Mouse (Mus musculus) left cerebral cortex, adult 18-20 months (tissue): ENCODE data around the gene Nufip1. TPM values are rescaled to one million over a fixed set of nuclear protein-coding genes. Genes with fewer than 3 reads are reported as not detected.

Experiments used
- DNase-seq, 2 experiments: peaks; one replicate each; pipeline ENCODE4 v3.0.0; 2021 to 2022; ENCODE audit warnings: low spot score in 2 of 2, mixed read lengths in 1 of 2
- long read RNA-seq, 2 experiments: library from polyadenylated mRNA; stranded (forward); transcript quantifications; one replicate each; pipeline ENCODE4 v2.0.0; 2021
- total RNA-seq, 2 experiments: library from RNA; stranded (reverse); gene quantifications; 2 replicates each; pipeline ENCODE4 v1.2.3; 2021

The Nufip1 gene
- 1 to 10 TPM; 8.1 to 9.2 TPM for total RNA-seq
- long read RNA-seq, experiment 1, transcript Nufip1-201 (10 exons, 3,974 nt): major isoform, 13 of 13 reads
- long read RNA-seq, experiment 1, partial matches to known transcripts: 0 of 13 reads
- long read RNA-seq, experiment 1, other reads (novel, unspliced or antisense): 0 of 13 reads
- long read RNA-seq, experiment 2, transcript Nufip1-201 (10 exons, 3,974 nt): major isoform, 8 of 10 reads
- long read RNA-seq, experiment 2, partial matches to known transcripts: 0 of 10 reads
- long read RNA-seq, experiment 2, other reads (novel, unspliced or antisense): 2 of 10 reads

- DNase-seq: peak; percentile 89 to 92
Observed at GRCm38 (mm10) chr14:76110396-76111221, at the start of gene Nufip1, which contains the start of gene Gpalpp1. Nufip1 (plus strand) TSS chr14:76110891. Gpalpp1 (minus strand) TSS chr14:76110760.

GRCm38 (mm10) chr14:76067237-76067636 lies 43.5 kb upstream of the Nufip1 start:
- no peak for DNase-seq

- no peak for DNase-seq
Observed at GRCm38 (mm10) chr14:76068296-76068695, 42.4 kb upstream of the Nufip1 start.

GRCm38 (mm10) chr14:76069296-76069695 lies 41.4 kb upstream of the Nufip1 start:
- DNase-seq: no peak

GRCm38 (mm10) chr14:76072626-76073025 lies 38.1 kb upstream of the Nufip1 start:
- DNase-seq: no peak

GRCm38 (mm10) chr14:76074206-76074605 lies 36.5 kb upstream of the Nufip1 start:
- DNase-seq: no peak

GRCm38 (mm10) chr14:76075721-76076120 lies 35.0 kb upstream of the Nufip1 start:
- DNase-seq: no peak

GRCm38 (mm10) chr14:76076602-76077001 lies 34.1 kb upstream of the Nufip1 start:
- DNase-seq: peak in 1 of 2 experiments; percentile 12

GRCm38 (mm10) chr14:76077088-76077491 lies 33.6 kb upstream of the Nufip1 start:
- peak; percentile 53 to 68 for DNase-seq

- DNase-seq: no peak
Observed at GRCm38 (mm10) chr14:76081451-76081850, 29.2 kb upstream of the Nufip1 start.

GRCm38 (mm10) chr14:76082086-76082636 lies 28.5 kb upstream of the Nufip1 start:
- no peak for DNase-seq

- DNase-seq: no peak
Observed at GRCm38 (mm10) chr14:76084188-76084587, 26.5 kb upstream of the Nufip1 start.

GRCm38 (mm10) chr14:76097244-76097643 lies 13.4 kb upstream of the Nufip1 start:
- no peak for DNase-seq

GRCm38 (mm10) chr14:76097815-76098214 lies 12.9 kb upstream of the Nufip1 start:
- no peak for DNase-seq

- no peak for DNase-seq
Observed at GRCm38 (mm10) chr14:76099543-76099942, 11.1 kb upstream of the Nufip1 start.

GRCm38 (mm10) chr14:76115744-76116143 lies 5.1 kb downstream of the Nufip1 start:
- no peak for DNase-seq

- no peak for DNase-seq
Observed at GRCm38 (mm10) chr14:76118963-76119362, 8.3 kb downstream of the Nufip1 start.

GRCm38 (mm10) chr14:76120472-76120871 lies 9.8 kb downstream of the Nufip1 start:
- peak; percentile 54 to 57 for DNase-seq

- DNase-seq: peak; percentile 35 to 38
Observed at GRCm38 (mm10) chr14:76121901-76122662, 11.4 kb downstream of the Nufip1 start.

GRCm38 (mm10) chr14:76122663-76123058 lies 12.0 kb downstream of the Nufip1 start:
- DNase-seq: no peak

- DNase-seq: no peak
Observed at GRCm38 (mm10) chr14:76127311-76127710, 16.6 kb downstream of the Nufip1 start.
